Mouse (Mus musculus) frontal cortex, adult (tissue): ENCODE results near the gene Bcl2.

ENCODE experiments used
- ATAC-seq: cut with Nextera tagmentation; 2 replicates; pipeline ENCODE4 v1.9.2; 2017; ENCODE audit warnings: mild to moderate bottlenecking, moderate library complexity, mixed read lengths; ENCODE audit not compliant: low TSS enrichment

The Bcl2 gene

DNA sequence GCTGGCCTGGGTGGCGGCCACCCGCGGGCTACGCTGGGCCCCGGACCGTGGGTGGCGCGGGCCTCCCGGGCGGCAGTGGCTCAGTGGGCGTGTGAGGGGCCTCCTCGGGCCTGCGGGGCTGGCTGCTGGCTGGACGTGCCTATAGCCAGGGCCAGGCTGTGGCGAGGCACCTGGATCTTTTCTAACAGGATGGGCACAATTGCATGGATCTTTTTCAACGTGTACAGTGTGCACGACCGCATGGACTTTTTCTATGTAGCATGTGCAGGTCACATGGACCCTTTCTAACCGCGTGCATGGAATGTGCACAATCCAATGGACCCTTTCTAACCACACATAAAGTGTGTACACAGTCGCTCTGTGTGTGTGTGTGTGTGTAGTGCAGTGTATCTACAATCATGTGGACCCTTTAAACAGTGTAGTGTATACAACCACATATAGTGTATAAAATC, 482 bp upstream of the Bcl2 start:
- peak; percentile 11; the same call in 1 of the 2 replicates for ATAC-seq

DNA sequence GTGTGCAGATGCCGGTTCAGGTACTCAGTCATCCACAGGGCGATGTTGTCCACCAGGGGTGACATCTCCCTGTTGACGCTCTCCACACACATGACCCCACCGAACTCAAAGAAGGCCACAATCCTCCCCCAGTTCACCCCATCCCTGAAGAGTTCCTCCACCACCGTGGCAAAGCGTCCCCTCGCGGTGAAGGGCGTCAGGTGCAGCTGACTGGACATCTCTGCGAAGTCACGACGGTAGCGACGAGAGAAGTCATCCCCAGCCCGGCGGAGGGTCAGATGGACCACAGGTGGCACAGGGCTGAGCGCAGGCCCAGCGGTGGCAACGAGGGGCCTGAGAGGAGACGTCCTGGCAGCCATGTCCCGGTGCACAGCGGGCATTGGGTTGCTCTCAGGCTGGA, 1.7 kb downstream of the Bcl2 start:
- ATAC-seq = peak; percentile 13; the same call in 1 of the 2 replicates

DNA sequence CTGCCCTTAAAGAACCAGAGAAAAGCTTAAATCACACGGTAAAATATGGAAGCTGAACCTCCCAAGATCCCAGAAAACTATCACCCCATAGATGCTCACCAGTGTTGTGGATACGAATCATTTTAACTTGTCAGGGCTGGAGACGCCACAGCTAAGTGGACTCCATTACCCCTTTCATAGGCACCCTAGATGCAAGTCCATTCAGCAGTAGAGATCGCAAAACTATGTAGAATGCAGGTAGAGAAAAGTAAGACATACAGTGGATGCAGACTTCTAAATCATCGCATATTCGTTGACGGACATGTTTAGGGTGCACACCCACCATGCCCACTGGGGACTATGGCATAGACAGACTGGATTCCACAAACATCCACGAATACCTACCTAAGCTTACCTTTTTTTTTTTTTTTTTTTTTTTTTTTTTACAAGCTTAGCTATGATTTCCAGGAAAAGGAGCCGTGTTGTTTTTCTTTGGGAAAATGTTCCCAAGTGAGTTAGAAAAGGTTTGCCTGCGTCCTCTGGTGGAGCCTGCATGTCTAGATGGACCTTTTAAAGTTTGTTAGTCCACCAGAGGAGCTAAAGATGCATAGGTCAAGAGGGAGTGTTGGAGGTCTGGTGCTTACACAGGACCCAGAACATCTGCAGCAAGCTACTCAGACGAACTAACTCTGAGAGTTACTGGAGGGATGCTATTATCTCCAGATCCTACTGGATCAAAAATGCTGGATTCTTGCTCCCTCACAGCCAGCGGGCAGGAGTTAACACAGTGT, 2.5 kb downstream of the Bcl2 start:
- no peak for ATAC-seq

DNA sequence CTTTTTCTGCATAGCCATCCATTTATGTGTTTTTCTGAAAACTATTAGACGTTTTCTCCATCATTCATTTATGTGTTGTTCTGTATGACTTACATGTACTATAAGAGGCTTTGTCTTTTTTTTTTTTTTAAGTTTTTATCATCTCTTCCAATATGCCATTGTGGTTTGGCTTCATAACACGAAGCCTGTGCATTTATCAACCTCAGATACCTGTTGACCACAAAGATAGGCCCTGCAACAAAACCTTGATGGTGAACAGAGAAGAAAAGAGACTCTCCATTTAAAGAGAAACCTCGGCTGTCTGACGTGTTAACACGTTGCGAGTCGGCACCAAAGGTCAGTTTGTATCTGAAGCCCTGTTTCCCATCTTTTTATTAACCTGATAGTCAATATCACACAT, 3.9 kb downstream of the Bcl2 start:
- ATAC-seq = no peak

DNA sequence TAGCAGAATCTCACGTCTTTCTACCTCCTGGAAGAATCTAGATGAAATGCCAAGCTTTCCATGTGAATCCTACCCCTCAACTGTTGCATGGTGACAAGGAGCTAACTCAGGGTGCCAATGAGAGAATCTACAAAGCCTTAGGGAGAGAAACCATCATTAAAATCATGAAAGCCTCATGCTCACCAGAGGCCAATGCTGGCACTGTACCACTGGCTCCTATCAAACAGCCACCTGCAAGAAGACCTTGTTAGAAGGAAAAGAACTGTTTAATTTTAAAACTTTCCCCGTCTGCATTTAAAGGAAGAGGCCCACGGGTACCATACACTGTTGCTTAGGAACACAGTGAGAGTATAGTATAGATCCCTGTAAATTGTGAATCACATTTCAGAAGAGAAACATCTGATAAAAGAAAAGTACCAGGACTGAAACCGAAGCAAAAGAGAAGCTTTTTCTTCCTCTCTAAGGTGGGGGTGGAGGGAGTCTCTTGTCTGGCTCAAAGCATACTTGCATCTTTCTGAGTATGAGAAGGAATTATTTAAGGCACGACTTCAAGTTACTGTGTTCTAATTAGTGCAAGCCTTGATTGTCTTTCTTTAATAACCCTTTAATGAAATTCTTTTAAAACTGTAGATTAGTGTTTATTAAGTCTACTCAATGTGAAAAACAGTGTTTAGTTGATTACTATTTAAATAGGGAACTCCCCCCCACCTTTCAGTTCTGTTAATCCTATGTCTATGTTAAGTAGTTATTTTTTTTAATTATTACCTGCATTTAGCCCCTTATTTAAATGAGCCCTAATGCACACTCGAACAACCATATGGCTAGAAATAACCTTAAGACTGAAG, 6.8 kb downstream of the Bcl2 start:
- ATAC-seq = peak; percentile 41; the same call in 1 of the 2 replicates

DNA sequence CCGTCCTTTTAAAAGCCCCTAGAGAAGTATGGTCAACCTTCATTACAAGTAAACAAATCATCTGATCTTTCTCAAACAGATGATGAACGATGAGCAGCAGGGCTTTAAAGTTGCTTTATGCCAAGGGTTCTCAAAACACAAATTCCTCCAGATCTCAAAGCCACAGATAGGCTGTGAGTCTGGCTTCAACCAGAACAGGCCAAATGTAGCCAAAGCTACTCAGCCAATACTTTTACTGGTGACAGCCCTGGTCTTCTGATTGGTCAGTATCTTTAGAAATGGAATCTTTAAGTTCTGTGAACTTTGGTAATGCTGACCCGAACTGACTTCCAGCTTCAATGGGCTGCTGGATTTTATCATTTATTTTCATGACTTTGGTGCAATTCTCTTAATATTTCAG, 10.9 kb downstream of the Bcl2 start:
- no peak for ATAC-seq

DNA sequence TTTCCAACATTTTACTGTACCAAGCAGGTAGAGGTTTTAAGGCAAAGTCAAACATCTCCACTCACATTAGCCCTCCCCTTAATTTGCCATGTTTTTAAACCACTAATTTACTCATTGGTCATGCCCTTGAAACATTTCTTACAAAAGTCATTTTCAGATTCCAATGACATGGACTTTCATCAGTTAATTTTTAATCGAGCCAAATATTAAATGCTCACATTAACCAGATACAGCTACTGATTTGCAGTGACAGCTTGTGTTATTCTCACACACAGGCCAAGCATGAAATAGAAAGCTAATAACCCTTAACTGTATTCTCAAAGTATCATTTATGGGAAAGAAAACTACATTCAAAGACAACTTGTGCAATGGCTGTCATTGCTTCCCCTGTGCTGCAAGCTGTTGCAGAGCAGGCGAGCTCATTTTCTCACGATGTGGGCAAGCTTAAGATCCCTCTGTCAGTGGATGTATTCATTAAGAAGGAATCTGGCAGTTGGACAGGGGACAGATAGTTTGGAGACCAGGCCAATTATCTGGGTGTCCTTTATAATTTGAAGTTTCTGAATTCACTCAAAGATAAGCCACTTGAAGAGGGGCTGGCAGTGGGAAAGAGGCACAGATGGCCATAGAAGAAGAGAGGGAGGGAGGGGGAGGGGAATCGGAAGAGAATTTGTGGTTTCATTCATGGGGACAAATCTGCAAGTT, 11.5 kb downstream of the Bcl2 start:
- peak; percentile 48; the same call in 1 of the 2 replicates for ATAC-seq

DNA sequence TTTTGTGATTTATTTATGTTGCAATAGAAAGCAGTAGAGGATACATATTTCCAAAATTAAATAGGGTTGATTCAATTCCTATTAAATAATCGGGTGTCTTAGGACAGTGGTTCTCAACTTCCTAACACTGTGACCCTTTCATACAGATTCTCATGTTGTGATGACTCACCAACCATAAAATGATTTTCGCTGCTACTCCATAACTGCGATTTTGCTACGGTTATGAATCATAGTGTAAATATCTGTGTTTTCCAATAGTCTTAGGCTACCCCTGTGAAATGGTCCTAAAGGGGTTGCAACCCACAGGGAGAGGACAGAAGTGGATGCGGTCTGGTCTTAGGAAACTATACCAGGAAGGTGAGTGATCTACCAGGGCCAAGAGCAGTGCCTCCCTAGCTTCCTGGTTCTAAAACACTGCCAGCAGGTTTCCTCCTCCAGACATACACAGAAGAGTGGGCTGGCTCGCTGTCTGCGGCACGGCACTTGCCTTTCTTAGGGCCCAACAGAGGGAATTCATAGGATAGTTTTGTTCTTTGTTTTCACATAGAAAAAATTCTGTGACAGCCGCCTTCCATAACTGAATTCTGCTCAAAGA, 13.5 kb downstream of the Bcl2 start:
- ATAC-seq = peak; percentile 91

DNA sequence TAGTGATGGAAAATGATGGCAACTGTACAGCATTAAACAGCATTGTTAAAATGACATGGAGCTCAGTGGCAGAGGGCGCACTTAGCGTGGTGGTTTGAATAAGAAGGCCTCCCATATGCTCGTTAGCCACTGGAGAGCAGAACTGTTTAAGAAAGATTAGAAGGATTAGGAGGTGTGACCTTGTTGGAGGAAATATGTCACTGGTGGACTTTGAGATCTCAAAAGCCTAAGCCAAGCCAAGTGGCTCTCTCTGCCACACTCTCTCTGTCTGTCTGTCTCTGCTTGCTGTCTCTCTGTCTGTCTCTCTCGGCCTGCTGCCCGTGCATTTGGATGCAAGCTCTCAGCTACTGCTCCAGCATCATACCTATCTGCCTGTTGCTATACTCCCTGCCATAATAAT, 17.6 kb downstream of the Bcl2 start:
- no peak for ATAC-seq

DNA sequence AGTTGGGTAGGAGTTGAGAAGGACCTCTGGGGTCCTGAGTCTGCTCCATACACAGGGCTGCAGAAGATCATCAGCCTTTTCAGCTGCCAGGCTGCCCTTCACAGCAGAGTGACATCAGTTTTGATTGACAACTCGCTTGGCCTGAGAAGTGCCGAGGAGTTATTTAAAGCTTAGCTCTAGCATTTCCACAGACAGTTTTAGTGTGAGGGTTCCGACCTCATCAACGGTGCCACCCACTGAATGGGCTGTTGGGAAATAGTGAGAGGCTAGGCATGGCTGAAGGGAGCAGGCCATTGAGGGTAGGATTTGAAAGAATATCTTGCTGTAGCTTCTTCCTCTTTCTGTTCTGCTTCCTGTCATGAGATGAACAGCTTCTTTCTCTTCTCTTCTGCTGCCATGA, 18.4 kb downstream of the Bcl2 start:
- no peak for ATAC-seq

DNA sequence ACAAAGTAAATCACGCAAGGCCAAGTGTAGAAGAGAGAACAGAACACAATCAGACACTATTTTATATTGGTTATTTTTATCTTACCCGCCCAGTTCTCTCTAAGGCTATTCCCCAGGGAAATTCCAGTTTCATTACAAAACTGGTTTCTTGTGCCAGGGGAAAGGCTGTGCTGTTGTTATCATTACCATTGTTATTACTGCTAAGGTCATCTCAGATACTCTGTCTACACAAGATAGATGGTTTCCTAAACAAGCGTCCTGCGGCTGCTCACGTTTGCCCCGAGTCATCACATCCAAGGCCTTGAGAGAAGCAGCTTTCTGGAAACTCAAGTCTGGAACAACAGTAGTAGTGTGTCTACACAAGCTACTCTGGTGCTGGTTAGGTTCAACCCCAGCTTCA, 19.8 kb downstream of the Bcl2 start:
- ATAC-seq = no peak

DNA sequence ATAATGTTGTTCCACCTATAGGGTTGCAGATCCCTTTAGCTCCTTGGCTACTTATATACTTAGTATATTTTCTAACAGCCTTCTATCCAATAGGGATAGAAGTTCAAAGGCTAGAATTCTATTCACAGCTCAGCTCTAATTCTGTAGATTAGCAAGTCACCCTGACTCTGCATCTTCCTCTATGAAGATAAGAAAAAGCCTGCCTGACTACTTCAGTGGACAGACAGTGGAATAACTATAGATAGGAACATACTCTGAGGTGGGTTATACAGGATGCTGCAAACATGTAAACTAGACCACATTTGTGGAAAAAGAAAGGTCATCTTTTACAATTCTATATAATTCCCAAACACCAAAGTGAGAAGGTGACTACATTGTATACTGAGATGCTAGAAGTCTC, 21.5 kb downstream of the Bcl2 start:
- no peak for ATAC-seq

DNA sequence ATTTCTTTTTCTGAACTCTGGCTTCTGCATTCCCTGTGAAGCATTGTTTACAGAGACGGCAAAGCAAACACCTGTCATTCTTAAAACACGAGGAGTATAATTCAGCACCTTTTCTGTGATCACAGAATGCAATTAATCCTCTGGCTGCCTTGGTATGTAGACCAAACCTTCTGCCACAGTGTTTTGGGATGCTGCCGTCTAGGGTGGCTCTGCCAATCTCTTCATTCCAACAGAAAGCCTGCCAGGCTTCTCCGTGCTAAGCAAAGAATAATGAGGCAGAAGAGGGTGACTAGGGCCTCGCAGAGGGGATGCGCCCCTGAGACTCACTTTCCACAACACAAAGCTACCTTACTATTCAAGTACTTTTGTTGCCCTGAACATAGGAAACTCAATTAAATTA, 23.2 kb downstream of the Bcl2 start:
- ATAC-seq = no peak

DNA sequence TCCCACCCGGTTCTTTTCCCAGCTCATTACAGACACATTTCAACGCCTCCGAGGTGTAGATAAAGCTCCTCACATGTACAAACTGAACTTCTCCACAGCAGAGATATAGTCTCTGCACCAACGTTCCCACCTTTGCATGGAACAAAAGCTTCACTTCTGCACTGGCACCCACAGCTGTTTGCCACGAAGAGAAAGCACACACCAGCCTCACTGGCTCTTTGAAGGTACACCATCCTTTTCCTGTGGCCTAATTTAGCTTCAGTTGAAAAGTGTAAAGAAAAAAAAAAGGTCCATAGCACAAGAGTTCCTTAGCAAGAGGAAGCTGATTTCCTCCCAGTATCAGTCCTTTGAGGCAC, 25.9 kb downstream of the Bcl2 start:
- peak; percentile 62; the same call in 1 of the 2 replicates for ATAC-seq

DNA sequence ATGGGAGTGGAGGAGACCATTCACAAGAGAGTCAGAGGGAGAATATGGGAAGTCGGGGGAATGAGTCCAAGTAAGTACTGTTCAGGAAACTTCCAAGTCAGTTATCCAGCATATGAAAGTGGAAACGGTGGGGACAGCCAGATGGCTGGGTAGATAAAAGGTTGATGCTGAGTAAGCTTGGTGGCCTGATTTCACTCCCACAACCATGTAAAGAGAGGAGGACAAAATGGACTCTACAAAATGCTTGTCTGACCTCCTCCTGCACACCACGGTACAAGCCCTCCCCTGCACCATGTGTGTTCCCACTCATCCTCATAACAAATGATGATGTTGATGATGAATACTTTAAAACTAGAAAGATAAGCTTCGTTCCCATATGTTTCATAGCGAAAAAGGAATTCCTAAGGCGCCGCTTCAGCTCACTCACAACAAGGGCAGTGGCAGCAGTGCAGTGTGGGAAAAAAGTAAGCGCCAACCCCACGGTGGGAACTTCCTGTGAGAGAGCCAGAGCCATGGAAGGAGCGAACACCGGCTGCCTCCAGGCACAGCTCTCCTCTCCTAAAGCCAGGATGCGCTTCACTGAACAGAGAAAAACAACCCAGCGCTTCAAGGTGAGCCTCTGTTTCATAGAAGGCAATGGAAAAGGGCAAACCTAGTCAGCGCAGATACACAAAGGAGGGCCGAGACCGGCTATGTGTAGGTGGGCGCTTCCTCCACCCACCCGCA, 26.5 kb downstream of the Bcl2 start:
- peak; percentile 87 for ATAC-seq

DNA sequence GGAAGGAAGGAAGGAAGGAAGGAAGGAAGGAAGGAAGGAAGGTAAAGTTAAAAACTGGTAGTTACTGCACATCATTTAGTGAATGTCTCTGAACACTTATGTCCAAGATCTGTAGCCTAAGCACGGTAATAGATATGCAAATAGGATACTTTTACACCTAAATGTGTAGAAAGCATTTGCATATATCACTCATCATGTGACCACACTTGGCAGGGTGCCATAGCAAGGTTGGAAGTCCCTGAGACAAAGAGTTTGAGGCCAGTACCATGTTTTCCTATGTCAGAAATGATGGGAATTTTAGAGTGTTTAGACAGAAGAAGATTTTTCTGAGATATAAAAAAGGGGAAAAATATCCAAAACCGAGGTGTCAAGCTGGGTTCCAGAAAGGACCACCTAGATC, 28.4 kb downstream of the Bcl2 start:
- ATAC-seq = no peak

DNA sequence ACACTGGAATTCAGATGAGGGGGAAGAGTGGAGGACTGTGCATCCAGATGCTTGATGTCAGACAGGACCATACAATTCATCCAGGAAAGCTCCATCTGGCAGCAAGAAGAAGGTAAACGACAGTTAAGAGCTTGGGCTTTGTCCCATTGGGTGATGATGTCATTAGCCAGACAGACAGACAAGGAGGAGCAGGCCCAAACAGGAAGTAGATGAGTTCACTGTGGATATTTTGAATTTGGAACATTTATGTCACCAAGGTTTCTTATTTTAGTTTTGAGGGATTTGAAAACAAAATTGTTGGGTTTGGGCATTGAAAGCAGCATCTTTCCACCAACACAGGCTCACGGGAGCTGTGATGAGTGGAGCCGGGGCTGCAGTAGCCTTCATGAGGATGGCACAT, 29.5 kb downstream of the Bcl2 start:
- no peak for ATAC-seq

DNA sequence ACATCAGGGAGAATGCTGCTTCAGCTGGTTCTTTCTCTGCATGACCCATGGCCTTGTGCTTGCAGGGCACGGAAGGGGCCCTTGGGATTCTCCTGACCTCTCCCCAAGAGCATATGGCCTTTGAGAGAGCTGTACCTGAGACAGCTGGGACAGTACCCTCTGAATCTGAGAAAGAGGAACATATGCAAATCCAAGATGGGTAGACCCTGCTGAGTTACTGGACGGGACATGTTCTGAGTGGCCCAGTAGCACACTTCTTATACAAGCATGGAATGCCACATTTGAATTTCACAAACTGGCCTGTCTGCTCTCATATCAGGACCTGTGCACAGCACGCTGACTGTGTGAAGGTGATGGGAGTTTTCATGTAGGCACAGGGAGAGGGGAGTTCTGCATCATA, 31.2 kb downstream of the Bcl2 start:
- ATAC-seq = no peak

DNA sequence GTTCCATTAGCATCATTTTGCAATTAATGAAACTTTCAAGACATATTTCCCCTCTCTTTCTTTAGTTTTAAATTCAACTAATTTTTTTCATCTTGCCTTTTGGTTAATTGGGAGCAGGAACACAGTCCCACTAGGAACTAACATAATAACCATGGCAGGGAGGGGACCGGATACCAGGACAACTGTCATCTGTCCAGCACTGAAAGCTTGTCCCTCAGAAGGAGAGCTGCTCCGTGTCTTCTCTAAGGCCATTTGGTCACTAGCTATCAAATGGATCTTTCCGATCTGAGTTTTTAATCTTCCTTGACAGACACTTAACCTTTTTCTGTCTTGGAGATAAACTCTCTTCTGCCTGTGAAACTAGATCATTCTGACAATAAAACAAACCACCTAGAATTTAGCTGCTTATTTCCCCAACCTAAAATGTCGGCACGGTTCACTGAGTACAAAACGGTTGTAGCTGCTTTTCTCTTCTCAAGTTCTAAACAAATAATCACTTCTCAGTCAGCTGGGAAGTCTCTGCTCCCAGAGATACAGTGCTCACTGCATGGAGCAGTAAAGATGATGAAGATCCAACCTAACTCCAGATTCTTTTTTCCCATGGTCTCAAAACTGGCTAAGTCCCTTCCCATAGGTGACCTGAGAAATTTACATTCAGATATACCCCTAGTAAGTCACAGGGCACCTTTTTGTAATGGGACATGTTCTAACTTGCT, 34.1 kb downstream of the Bcl2 start:
- no peak for ATAC-seq

DNA sequence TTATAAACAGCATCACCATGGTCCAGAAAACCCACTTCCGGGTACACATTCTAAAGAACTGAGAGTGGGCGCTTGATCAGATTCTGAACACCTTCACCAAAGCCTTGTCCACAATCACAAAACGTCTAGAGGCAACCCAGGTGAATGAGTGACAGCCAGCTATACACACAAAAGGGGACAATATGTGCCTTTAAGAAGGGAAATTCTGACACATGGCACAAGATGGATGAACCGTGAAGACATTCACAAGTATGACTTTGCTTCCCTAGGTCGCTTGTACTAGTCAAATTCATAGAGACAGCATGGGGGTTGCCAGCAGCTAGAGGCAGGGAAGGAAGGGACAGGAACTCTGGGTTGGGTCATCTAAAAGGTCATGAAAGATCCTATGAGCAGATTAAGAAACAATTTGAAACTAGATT, 36.0 kb downstream of the Bcl2 start:
- no peak for ATAC-seq
